Mouse (Mus musculus): Measurements from ENCODE around the gene Xylt1.

Gene Xylt1

DNA sequence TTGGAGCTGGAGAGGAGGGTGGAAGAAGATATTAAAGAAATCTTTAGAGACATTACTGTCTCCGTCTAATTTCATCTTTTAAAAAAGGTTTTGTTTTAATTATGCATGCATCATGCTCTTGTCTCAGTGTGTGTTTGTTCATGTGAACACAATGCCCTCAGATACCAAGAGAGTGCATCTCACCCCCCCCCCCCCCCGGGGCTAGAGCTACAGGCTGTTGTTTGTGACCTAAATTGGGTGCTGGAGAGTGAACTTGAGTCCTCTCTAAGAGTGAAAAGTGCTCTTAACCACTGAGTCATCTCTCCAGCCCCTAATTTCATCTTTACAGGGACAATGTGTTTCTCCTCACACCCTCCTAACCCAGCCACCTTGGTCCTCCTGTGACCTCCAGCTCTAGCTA, 131.5 kb downstream of the Xylt1 start:
- DNase-seq (ENCODE audit: low read depth, low spot score) = no peak

DNA sequence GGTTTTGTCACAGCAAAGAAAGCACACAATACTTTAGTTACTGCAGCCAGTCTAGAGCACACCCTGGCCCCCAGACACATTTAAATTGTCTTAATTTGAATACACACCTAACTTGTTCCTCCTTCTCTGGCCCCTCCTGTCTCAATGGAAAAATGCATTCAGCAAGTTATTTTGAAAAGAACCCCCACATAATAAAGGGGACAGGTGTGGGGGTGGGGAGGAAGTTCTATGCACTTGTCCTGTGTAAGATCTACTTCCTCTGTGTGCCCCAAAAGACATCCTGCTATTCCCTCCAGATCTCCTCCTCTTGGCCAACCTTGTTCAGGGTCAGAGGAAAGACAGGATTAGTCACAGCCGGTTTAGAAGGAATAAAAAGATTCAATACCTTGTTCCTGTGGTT, 135.0 kb downstream of the Xylt1 start:
- DNase-seq (ENCODE audit: low read depth, low spot score) = peak; percentile 10

DNA sequence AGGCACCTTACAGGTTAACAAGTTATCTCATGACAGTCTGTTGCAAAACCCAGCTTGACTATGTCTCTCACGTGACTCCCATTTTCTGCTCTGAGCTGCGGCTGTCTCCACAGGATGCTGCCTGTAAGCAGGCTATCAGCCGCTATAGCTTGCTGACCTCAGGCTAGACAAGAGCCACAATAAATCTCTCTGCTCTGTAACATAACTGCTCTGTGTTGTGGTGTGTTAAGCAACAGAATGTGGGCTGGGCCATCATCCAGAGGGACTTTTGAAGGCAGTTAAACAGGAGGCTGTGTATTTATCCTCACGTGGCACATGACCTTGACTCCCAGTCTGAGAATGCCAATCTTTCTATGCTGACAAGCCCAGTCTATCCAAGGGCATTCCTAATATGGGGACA, 136.1 kb downstream of the Xylt1 start:
- peak; percentile 13 for DNase-seq (ENCODE audit: low read depth, low spot score)

- peak; percentile 25 for DNase-seq (ENCODE audit: low read depth, low spot score)
These were observed 140.6 kb downstream of the Xylt1 start for GRCm38 (mm10) chr7:117521369-117521768.

- no peak for DNase-seq (ENCODE audit: low read depth, low spot score)
These were observed 141.4 kb downstream of the Xylt1 start for GRCm38 (mm10) chr7:117522092-117522635.

DNA sequence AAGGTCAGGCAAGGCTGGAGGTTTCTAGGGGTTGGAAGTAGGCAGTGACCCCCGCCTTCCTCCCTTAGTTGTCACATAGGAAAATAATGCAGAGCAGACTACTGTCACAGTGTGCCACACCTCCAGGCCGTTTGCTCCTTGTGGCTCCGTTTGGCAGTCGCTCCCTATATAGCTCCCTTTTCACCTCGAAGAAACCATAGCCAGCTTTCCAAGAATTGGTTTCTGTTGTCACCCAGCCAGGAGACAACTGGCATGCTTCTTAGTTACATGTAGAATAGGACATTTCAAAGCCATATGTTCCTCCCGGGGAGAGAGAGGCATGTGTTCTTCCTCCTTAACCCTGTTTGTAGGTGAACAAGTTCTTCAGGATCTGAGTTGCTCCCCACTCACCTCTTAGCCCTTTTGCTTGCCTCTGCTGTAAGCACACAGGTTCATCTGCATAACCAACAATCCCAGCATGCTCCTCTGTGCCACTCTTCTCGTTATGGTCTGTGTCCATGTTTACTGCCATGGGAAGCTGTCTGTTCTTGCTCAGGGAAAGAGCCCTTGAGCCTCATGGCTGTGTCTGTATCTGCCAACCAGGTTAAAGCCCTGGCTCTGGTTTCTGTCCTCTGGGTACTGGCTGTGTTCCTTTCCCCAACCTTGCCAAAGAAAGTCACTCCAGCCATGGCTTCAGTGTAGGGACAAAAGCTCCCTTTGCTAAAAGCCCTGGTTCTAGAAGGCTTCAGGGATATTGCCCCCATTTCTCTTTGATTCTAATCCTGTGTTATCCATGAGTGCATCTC, 143.8 kb downstream of the Xylt1 start:
- no peak for DNase-seq (ENCODE audit: low read depth, low spot score)

- no peak for DNase-seq (ENCODE audit: low read depth, low spot score)
These were observed 144.9 kb downstream of the Xylt1 start for GRCm38 (mm10) chr7:117525678-117526077.

GRCm38 (mm10) chr7:117526570-117526969, 145.8 kb downstream of the Xylt1 start:
- no peak for DNase-seq (ENCODE audit: low read depth, low spot score)

DNA sequence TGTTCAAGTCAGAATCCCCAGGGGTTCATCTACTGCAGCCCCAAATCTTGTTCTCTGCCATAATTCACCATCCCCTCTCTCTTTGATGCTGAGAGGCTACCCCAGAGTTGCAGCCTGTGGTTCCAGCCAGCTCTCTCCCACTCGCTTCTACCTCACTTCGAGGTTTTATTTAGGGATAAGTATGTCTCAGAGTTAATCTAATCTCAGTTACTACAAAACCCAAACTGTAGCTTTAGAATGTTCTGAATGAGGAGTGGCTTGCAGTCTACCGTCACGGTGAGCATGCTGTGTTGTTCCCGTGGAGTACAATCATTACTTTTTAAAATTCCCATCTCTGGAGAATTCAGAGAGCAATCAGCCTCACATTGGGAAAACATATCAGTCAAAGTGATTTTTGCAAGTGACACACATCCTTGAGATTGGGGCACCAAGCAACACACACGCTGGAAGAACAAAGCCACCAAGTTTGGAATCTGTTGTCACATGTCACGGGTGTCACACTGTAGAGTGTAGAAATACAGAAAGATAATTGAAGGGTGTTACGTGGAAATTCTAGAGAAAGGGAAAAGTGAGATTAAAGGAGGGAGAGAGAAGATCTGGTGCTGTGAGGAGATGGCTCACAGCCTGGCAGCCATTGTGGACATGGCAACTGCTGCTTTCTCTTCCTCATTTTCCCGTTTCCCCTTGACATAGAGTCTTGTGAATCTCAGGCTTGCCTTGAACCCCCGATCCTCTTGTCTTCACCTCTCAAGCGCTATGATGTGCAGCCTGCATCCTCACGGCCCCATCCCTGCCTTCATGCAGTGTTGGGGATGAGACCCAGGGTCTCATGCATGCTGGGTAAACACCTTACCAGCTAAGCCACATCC, 149.2 kb downstream of the Xylt1 start:
- DNase-seq (ENCODE audit: low read depth, low spot score) = no peak

- no peak for DNase-seq (ENCODE audit: low read depth, low spot score)
These were observed 151.9 kb downstream of the Xylt1 start for GRCm38 (mm10) chr7:117532651-117533050.

- DNase-seq (ENCODE audit: low read depth, low spot score) = no peak
These were observed 152.4 kb downstream of the Xylt1 start for GRCm38 (mm10) chr7:117533164-117533563.

- no peak for DNase-seq (ENCODE audit: low read depth, low spot score)
These were observed 159.2 kb downstream of the Xylt1 start for GRCm38 (mm10) chr7:117539931-117540330.

DNA sequence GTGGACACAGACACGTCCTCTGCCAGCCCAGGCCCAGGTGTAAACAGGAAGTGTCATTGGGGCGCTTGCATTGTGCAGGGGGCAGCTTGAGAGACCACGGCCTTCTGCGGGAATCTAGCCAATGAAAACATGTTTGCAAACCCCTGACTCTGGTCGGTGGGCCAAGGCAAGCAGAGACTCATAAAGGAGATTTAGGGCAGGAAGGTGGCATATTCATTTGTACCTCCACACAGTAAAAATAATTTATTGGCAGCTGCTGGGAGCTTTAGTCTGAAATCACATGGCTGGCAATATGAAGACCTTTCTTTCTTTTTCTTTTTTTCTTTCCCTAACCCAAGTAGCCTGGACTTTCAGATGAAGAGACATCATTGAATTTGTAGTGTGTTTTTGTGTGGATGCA, 159.6 kb downstream of the Xylt1 start:
- DNase-seq (ENCODE audit: low read depth, low spot score) = no peak

- no peak for DNase-seq (ENCODE audit: low read depth, low spot score)
These were observed 160.3 kb downstream of the Xylt1 start for GRCm38 (mm10) chr7:117541056-117541455.

DNA sequence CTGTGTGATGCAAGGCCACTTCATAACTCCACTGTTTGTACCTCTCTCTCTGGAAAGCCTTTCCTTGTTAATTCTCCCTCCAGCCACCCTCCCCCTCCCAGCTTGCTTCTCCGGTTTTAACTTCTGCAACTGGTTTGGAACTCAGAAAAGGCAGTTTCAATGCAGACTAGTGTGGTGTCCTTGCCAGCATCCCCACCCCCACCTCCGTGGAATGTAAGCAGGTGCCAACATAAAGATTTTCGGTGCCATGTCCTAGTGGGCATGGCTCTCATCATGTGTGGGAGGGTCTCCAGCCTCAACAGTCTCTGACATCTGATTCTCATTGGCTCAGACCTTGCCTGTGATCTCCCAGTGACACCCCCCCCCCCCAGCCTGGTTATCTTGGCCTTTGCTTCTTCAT, 160.9 kb downstream of the Xylt1 start:
- no peak for DNase-seq (ENCODE audit: low read depth, low spot score)

GRCm38 (mm10) chr7:117543041-117543440, 162.3 kb downstream of the Xylt1 start:
- DNase-seq (ENCODE audit: low read depth, low spot score) = no peak

DNA sequence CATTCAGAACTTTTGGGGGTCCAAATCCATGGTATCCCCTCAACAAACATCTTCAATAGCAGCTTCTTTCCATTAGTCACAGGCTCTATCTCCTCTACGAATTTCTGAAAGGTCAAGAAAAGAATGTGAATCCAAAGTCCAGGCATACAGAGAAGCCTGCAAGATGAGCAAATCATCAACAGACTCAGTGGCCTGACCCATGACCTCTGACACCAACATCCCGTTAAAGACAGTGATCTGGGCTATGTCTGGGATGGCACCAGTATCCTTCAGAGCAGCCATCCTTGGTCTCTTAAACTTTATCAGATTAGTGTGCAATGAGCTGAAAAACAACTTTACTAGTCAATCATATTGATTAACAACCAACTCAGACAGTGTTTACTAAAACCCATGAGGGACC, 163.3 kb downstream of the Xylt1 start:
- no peak for DNase-seq (ENCODE audit: low read depth, low spot score)

DNA sequence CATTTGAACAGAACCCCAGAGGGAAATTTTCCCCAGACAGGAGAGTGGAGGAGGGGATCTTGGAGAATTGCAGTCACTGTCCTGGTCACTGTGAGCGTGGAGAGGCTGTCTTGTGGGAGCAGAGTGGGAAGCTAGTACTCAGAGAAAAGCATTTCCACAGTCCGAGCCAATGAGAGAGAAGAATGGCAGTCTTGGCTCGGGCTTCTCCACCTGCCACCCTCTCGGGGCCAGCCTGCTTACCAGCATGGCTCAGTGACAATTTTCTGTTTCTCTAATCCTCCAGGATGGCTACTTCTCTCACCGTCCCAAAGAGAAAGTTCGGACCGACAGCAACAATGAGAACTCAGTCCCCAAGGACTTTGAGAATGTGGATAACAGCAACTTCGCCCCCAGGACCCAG, 167.5 kb downstream of the Xylt1 start:
- DNase-seq (ENCODE audit: low read depth, low spot score) = no peak

DNA sequence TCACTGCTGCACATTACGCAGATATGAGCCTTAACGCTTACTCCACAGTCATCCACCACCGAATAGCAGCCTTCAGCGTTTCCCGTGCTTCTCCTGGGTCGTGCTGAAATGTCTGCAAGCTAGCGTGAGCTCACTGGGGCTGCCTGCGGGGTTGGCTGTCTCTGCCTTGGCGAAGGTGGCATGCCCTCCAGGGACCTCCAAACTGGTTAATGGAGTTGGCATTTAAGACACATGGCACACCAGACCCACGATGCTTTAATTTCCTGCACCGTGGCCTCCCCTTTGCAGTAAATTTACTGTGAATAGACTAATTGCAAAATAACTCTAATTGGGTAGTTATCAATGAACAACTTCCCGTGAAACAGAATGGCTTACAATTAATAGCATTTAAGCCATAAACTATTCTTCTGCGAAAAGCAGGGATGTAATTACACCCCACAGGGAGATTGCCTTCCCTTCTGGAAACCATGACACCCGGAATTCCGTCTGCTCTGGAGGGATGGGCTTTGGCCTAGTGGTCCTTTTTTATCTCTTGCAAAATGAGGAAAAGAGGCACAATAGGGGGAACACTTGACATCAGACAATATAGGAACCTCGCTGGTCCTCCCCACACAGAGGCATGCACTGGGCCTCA, 170.3 kb downstream of the Xylt1 start:
- DNase-seq (ENCODE audit: low read depth, low spot score) = no peak

- no peak for DNase-seq (ENCODE audit: low read depth, low spot score)
These were observed 172.4 kb downstream of the Xylt1 start for GRCm38 (mm10) chr7:117553228-117553627.

DNA sequence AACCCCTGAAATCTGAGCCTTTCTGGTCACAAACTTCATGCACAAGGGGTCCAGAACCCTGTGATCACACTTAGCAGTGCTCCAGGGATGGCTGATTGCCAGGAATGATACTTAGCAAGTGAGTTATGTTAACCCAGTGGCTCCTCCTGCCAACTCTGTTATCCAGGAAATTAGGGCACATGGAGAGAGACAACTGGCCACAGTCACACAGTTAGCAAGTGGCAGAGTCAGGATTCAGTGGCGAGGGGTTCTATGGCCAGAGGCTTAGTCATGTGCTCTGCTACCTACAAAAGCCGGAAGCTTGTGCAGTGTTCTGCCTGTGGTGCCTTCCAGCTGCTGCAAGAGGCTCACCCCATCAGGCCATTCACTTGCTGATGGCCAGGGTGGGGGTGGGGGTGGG, 175.0 kb downstream of the Xylt1 start:
- no peak for DNase-seq (ENCODE audit: low read depth, low spot score)

DNA sequence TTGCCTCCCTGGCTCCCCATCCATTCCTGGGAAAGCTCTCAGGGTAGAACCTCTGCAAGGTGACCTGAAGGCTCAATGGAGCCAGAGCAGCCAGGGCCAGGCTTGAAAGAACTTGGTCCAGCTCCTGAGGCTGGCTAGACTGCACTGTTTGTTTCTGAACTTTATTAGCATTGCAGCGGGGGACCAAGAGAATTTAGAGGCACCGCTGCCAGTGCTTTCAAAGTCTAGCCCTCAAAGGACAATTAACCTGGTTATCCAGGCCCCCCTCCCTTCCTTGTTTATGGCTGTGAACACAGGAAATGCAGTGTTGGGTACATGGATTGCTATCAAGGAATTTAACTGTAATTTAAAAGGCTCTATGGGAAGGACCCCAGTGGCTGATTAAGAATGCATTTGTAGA, 177.4 kb downstream of the Xylt1 start:
- DNase-seq (ENCODE audit: low read depth, low spot score) = no peak

Data from CD4-positive helper T cell, adult 2 months (primary cell).